10 mouse cellular contexts compared by ENCODE assay signal in the genomic region with DNA sequence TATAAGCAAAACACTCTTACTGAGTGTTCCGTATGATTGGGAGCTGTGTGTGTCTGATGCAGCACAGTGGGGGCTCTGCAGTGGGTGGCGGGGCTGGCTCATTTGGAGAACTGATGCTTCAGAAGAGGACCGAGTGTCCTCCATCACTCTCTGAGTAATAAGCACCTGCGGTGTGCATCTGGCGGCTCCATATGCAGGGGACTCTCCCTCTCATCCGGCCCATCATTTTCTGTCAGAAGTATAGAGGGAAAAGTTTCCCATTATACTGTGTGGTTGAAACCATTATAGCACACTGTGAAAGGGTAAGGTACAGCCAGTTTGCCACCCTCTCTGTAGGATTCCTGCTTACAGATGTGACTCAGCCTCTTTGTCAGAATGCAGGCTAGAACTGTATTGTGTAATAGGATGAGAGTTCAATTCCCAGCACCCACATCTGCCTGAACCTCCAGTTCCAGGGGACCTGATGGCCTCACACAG. TPM values are rescaled to one million over a fixed set of nuclear protein-coding genes. Genes with fewer than 3 reads are reported as not detected.
DNase-seq lines count a peak whose midpoint lies in the region; ATAC-seq and TF ChIP-seq lines count a peak whose summit lies in the region.
"Had no signal": no experiment of that assay in that cellular context is flagged by ENCODE, and none has a peak within 500 bp of the region (broad histone marks: within the 10 kb centered on the region; RNA-seq: fewer than 3 reads in every experiment).

No protein-coding gene starts in this region.

- H3K36me3 ChIP-seq in forebrain, embryonic 12.5 days (replicated peaks): no peaks in the 10 kb centered on the region
- H3K36me3 ChIP-seq in midbrain, embryonic 10.5 days: peaks cover 3% of the 10 kb centered on the region
- H3K36me3 ChIP-seq: embryonic facial prominence, embryonic 13.5 days; limb, embryonic 13.5 days had no signal

- peak overlapping the region; percentile 79 for H3K27ac ChIP-seq in forebrain, embryonic 12.5 days
- H3K27ac ChIP-seq in midbrain, embryonic 10.5 days (replicated peaks): peak overlapping the region; percentile 89
- H3K27ac ChIP-seq: embryonic facial prominence, embryonic 13.5 days; limb, embryonic 13.5 days had no signal

- 51% methylated on average over 6 of the region's 6 CpGs for WGBS in forebrain, embryonic 12.5 days
- 66% methylated on average over 6 of the region's 6 CpGs for WGBS in midbrain, embryonic 10.5 days
- WGBS in lung, adult 2 months: 59% methylated on average over 6 of the region's 6 CpGs

- no peaks in the 10 kb centered on the region for H3K27me3 ChIP-seq in forebrain, embryonic 12.5 days
- H3K27me3 ChIP-seq in midbrain, embryonic 10.5 days (ENCODE audit: low read depth, poor library complexity, severe bottlenecking): no peaks in the 10 kb centered on the region
- H3K27me3 ChIP-seq: embryonic facial prominence, embryonic 13.5 days; limb, embryonic 13.5 days had no signal

- no peaks in the 10 kb centered on the region for H3K9me3 ChIP-seq in forebrain, embryonic 12.5 days
- no peaks in the 10 kb centered on the region for H3K9me3 ChIP-seq in midbrain, embryonic 10.5 days (replicated peaks)
- H3K9me3 ChIP-seq: embryonic facial prominence, embryonic 13.5 days; limb, embryonic 13.5 days had no signal

- H3K9ac ChIP-seq in forebrain, embryonic 12.5 days: no peak overlapping the region
- H3K9ac ChIP-seq: embryonic facial prominence, embryonic 13.5 days; limb, embryonic 13.5 days had no signal

- peak overlapping the region; percentile 6; the same call in 1 of the 2 replicates for H3K4me2 ChIP-seq in forebrain, embryonic 12.5 days
- H3K4me2 ChIP-seq: embryonic facial prominence, embryonic 13.5 days; limb, embryonic 13.5 days had no signal

- no peak for TF ChIP-seq CTCF in lung, adult 2 months (IDR thresholded peaks at IDR 0.05; ENCODE audit: insufficient read depth, low read length)

- H3K4me3 ChIP-seq in forebrain, embryonic 12.5 days (replicated peaks): no peak overlapping the region
- no peak overlapping the region for H3K4me3 ChIP-seq in midbrain, embryonic 10.5 days
- no peak overlapping the region for H3K4me3 ChIP-seq in lung, adult 2 months (replicated peaks; ENCODE audit: extremely low read depth, low read depth, low read length)
- H3K4me3 ChIP-seq: embryonic facial prominence, embryonic 13.5 days; limb, embryonic 13.5 days had no signal

- H3K4me1 ChIP-seq in forebrain, embryonic 12.5 days: peaks cover 84% of the 10 kb centered on the region
- H3K4me1 ChIP-seq in midbrain, embryonic 10.5 days: peaks cover 95% of the 10 kb centered on the region
- H3K4me1 ChIP-seq in lung, adult 2 months (ENCODE audit: control insufficient read depth, insufficient read depth, low read length): peaks cover 15% of the 10 kb centered on the region

- no peak for ATAC-seq in forebrain, embryonic 12.5 days (ENCODE audit: low FRiP score)

- TF ChIP-seq POLR2A in lung, adult 2 months (IDR thresholded peaks at IDR 0.05; ENCODE audit: borderline replicate concordance, extremely low read depth, low read depth, low read length): no peak

- peak; percentile 68 for DNase-seq in cerebellum, adult 11-12 months
- no peak for DNase-seq in cerebellum, adult 11 months
- peak; percentile 42 for DNase-seq in 3T3-L1 (ENCODE audit: low read depth, low spot score)
- DNase-seq in midbrain, embryonic 10.5 days (ENCODE audit: low spot score): no peak
- no peak for DNase-seq in lung, adult 2 months
- DNase-seq in adrenal gland, adult 8-10 months: no peak
- DNase-seq in urinary bladder, adult 2 months (ENCODE audit: low spot score): no peak

RNA-seq across cellular contexts. Expression of a gene that starts 8.9 kb away (rescaled TPM):
- 88.7 and 89.2 TPM in 2 replicates for polyA plus RNA-seq in forebrain, embryonic 12.5 days (2016; fragmentation: Nextera tagmentation; extraction: Ambion mirVana)
- 71.2 and 91.2 TPM in 2 replicates for polyA plus RNA-seq in midbrain, embryonic 10.5 days (2016; fragmentation: Nextera tagmentation; extraction: Ambion mirVana)
- polyA plus RNA-seq in lung, adult 2 months (2012; rRNA removed): 33.8 and 37.1 TPM in 2 replicates
- total RNA-seq in adrenal gland, adult 8-10 months (2022): 10 to 100 TPM; 22.6 to 27.4 (median 23.2) TPM
- 4.5 and 5.5 TPM in 2 replicates for polyA plus RNA-seq in urinary bladder, adult 2 months (2012; rRNA removed)

Comparison
In these comparisons a context has a peak if more than half of its experiments do, and no peak if none do; other contexts are left out.
1. DNase-seq: peak in cerebellum, adult 11-12 months (single experiment) and 3T3-L1 (single experiment); none in cerebellum, adult 11 months (single experiment), midbrain, embryonic 10.5 days (single experiment), lung, adult 2 months (single experiment), adrenal gland, adult 8-10 months (single experiment) and urinary bladder, adult 2 months (single experiment).